Mouse (Mus musculus): ENCODE results near the gene Tcstv3. TPM values are rescaled to one million over a fixed set of nuclear protein-coding genes. Genes with fewer than 3 reads are reported as not detected.

The Tcstv3 gene
- polyA plus RNA-seq, 1 experiment from 2014 or later: not detected

- H3K9ac ChIP-seq (ENCODE audit: low read depth, low read length): no peak overlapping the region
- WGBS: 100% methylated on average over 1 of the region's 1 CpGs
- H3K4me3 ChIP-seq (ENCODE audit: low read depth, low read length): no peak overlapping the region
- H3K36me3 ChIP-seq (ENCODE audit: control insufficient read depth, insufficient read depth, low read length): no peaks in the 10 kb centered on the region
- no peak overlapping the region for H3K4me2 ChIP-seq (ENCODE audit: low read length)
- no peak overlapping the region for H3K27ac ChIP-seq (ENCODE audit: low read length)
- H3K4me1 ChIP-seq (ENCODE audit: control insufficient read depth, insufficient read depth, low read length): no peaks in the 10 kb centered on the region
- no peak for ATAC-seq
- no peaks in the 10 kb centered on the region for H3K27me3 ChIP-seq (ENCODE audit: control insufficient read depth, insufficient read depth, low read depth, low read length)
- H3K9me3 ChIP-seq (replicated peaks; ENCODE audit: control insufficient read depth, low read length, poor library complexity, severe bottlenecking): 0 out of 2 replicates have a peak, but pooled peaks cover 3% of the 10 kb centered on the region
These were observed 4.0 kb downstream of the Tcstv3 start for GRCm38 (mm10) chr13:120320721-120321120.

Other genes with a start within 250 kb of the Tcstv3 start
- not detected in 2 replicates for gene Gm20767, start 176.6 kb upstream of the Tcstv3 start, polyA plus RNA-seq (2015; fragmentation: Nextera tagmentation; extraction: Ambion mirVana)
- gene Gm21818, start 144.4 kb upstream of the Tcstv3 start, polyA plus RNA-seq (2015; fragmentation: Nextera tagmentation; extraction: Ambion mirVana): not detected in 2 replicates
- not detected in 2 replicates for gene Gm21762, start 100.9 kb upstream of the Tcstv3 start, polyA plus RNA-seq (2015; fragmentation: Nextera tagmentation; extraction: Ambion mirVana)
- not detected in 2 replicates for gene Gm21731, start 77.8 kb upstream of the Tcstv3 start, polyA plus RNA-seq (2015; fragmentation: Nextera tagmentation; extraction: Ambion mirVana)
- gene AF067061, start 53.8 kb upstream of the Tcstv3 start, polyA plus RNA-seq (2015; fragmentation: Nextera tagmentation; extraction: Ambion mirVana): not detected in 2 replicates
- not detected in 2 replicates for gene BC147527, start 16.5 kb upstream of the Tcstv3 start, polyA plus RNA-seq (2015; fragmentation: Nextera tagmentation; extraction: Ambion mirVana)

Measured in midbrain, embryonic 16.5 days (tissue).